8 mouse cellular contexts compared by ENCODE assay signal in genomic region chr19:32759357-32760024, GRCm38 (mm10). TPM values are rescaled to one million over a fixed set of nuclear protein-coding genes. Genes with fewer than 3 reads are reported as not detected.
DNase-seq lines count a peak whose midpoint lies in the region; ATAC-seq lines count a peak whose summit lies in the region.

No protein-coding gene starts in this region.

- H3K27me3 ChIP-seq in lung, embryonic 15.5 days, result 0 out of 2 replicates have a peak, but pooled peaks cover 2% of the 10 kb centered on the region
- H3K27me3 ChIP-seq in embryonic facial prominence, embryonic 15.5 days, result peaks cover 4% of the 10 kb centered on the region; the same call in 1 of the 2 replicates
- peaks cover 7% of the 10 kb centered on the region for H3K27me3 ChIP-seq in limb, embryonic 10.5 days (ENCODE audit: low read depth, poor library complexity, severe bottlenecking)
- H3K27me3 ChIP-seq in neural tube, embryonic 15.5 days (replicated peaks), result no peaks in the 10 kb centered on the region

- 3% methylated on average over 8 of the region's 8 CpGs for WGBS in lung, embryonic 15.5 days
- WGBS in embryonic facial prominence, embryonic 15.5 days, result 4% methylated on average over 8 of the region's 8 CpGs
- 3% methylated on average over 8 of the region's 8 CpGs for WGBS in limb, embryonic 10.5 days
- under 1% methylated on average over 8 of the region's 8 CpGs for WGBS in neural tube, embryonic 15.5 days

- peak overlapping the region; percentile 64 for H3K4me2 ChIP-seq in lung, embryonic 15.5 days
- peak overlapping the region; percentile 91 for H3K4me2 ChIP-seq in embryonic facial prominence, embryonic 15.5 days (replicated peaks)
- H3K4me2 ChIP-seq in neural tube, embryonic 15.5 days, result peak overlapping the region; percentile 91

- H3K4me1 ChIP-seq in lung, embryonic 15.5 days, result peaks cover 23% of the 10 kb centered on the region
- peaks cover 19% of the 10 kb centered on the region; the same call in 1 of the 2 replicates for H3K4me1 ChIP-seq in embryonic facial prominence, embryonic 15.5 days
- peaks cover 20% of the 10 kb centered on the region for H3K4me1 ChIP-seq in limb, embryonic 10.5 days
- H3K4me1 ChIP-seq in neural tube, embryonic 15.5 days, result peaks cover 39% of the 10 kb centered on the region

- H3K9me3 ChIP-seq in lung, embryonic 15.5 days, result no peaks in the 10 kb centered on the region
- no peaks in the 10 kb centered on the region for H3K9me3 ChIP-seq in embryonic facial prominence, embryonic 15.5 days (replicated peaks)
- no peaks in the 10 kb centered on the region for H3K9me3 ChIP-seq in limb, embryonic 10.5 days (replicated peaks)
- no peaks in the 10 kb centered on the region for H3K9me3 ChIP-seq in neural tube, embryonic 15.5 days (replicated peaks)

- no peak overlapping the region for H3K27ac ChIP-seq in lung, embryonic 15.5 days
- no peak overlapping the region for H3K27ac ChIP-seq in embryonic facial prominence, embryonic 15.5 days (replicated peaks)
- H3K27ac ChIP-seq in limb, embryonic 10.5 days, result no peak overlapping the region
- no peak overlapping the region for H3K27ac ChIP-seq in neural tube, embryonic 15.5 days (replicated peaks)

- H3K4me3 ChIP-seq in lung, embryonic 15.5 days, result peak overlapping the region; percentile 90
- H3K4me3 ChIP-seq in embryonic facial prominence, embryonic 15.5 days (replicated peaks), result peak overlapping the region; percentile 98
- H3K4me3 ChIP-seq in limb, embryonic 10.5 days, result peak overlapping the region; percentile 86
- H3K4me3 ChIP-seq in neural tube, embryonic 15.5 days (replicated peaks), result peak overlapping the region; percentile 97

- DNase-seq in lung, postnatal 14 days, result no peak
- no peak for DNase-seq in limb, embryonic 10.5 days (ENCODE audit: low spot score)
- DNase-seq in cerebellum, adult 9-11 months, result no peak
- DNase-seq in adrenal gland, adult 18-20 months (ENCODE audit: low spot score in 2 of 2), result no peak
- no peak for DNase-seq in layer of hippocampus, adult 8-10 months (ENCODE audit: low spot score in 2 of 2)

- H3K36me3 ChIP-seq in lung, embryonic 15.5 days, result no peaks in the 10 kb centered on the region
- no peaks in the 10 kb centered on the region for H3K36me3 ChIP-seq in embryonic facial prominence, embryonic 15.5 days
- H3K36me3 ChIP-seq in limb, embryonic 10.5 days, result peaks cover 16% of the 10 kb centered on the region
- H3K36me3 ChIP-seq in neural tube, embryonic 15.5 days, result no peaks in the 10 kb centered on the region

- H3K9ac ChIP-seq in lung, embryonic 15.5 days, result peak overlapping the region; percentile 99
- H3K9ac ChIP-seq in embryonic facial prominence, embryonic 15.5 days, result 0 out of 2 replicates have a peak overlapping the region, but pooled peaks have one; percentile 1
- peak overlapping the region; percentile 99 for H3K9ac ChIP-seq in neural tube, embryonic 15.5 days (replicated peaks)

- no peak for ATAC-seq in lung, embryonic 15.5 days (ENCODE audit: borderline replicate concordance, extremely low read depth, low FRiP score, low TSS enrichment)
- no peak for ATAC-seq in embryonic facial prominence, embryonic 15.5 days (ENCODE audit: insufficient number of reproducible peaks, low FRiP score, low TSS enrichment, low read depth)
- ATAC-seq in neural tube, embryonic 15.5 days (ENCODE audit: low FRiP score), result no peak

RNA-seq across cellular contexts. Expression of gene Pten, which starts 2.2 kb away (rescaled TPM):
- polyA plus RNA-seq in lung, embryonic 15.5 days (2015; fragmentation: Nextera tagmentation; extraction: Ambion mirVana), result 8.3 and 10.2 TPM in 2 replicates
- polyA plus RNA-seq in embryonic facial prominence, embryonic 15.5 days (2015; fragmentation: Nextera tagmentation; extraction: Ambion mirVana), result 10.1 and 12.6 TPM in 2 replicates
- polyA plus RNA-seq in limb, embryonic 10.5 days (2016; fragmentation: Nextera tagmentation; extraction: Ambion mirVana), result 5.0 and 5.8 TPM in 2 replicates
- 12.2 and 12.9 TPM in 2 replicates for polyA plus RNA-seq in neural tube, embryonic 15.5 days (2015; fragmentation: Nextera tagmentation; extraction: Ambion mirVana)
- 10 to 100 TPM; 69.0 to 74.2 TPM for total RNA-seq in adrenal gland, adult 18-20 months (2021)
- 100 to 1,000 TPM; 105 to 119 (median 113) TPM for total RNA-seq in layer of hippocampus, adult 8-10 months (2022)

RNA-seq across cellular contexts. Expression of gene Atad1, which starts 19.9 kb away (rescaled TPM):
- polyA plus RNA-seq in lung, embryonic 15.5 days (2015; fragmentation: Nextera tagmentation; extraction: Ambion mirVana), result 65.6 and 66.1 TPM in 2 replicates
- 54.9 and 56.4 TPM in 2 replicates for polyA plus RNA-seq in embryonic facial prominence, embryonic 15.5 days (2015; fragmentation: Nextera tagmentation; extraction: Ambion mirVana)
- 62.5 and 71.7 TPM in 2 replicates for polyA plus RNA-seq in limb, embryonic 10.5 days (2016; fragmentation: Nextera tagmentation; extraction: Ambion mirVana)
- 105 and 109 TPM in 2 replicates for polyA plus RNA-seq in neural tube, embryonic 15.5 days (2015; fragmentation: Nextera tagmentation; extraction: Ambion mirVana)
- 10 to 100 TPM; 62.1 to 71.9 TPM for total RNA-seq in adrenal gland, adult 18-20 months (2021)
- total RNA-seq in layer of hippocampus, adult 8-10 months (2022), result 100 to 1,000 TPM in 1 of 4 experiments, 10 to 100 TPM in 3; 89.9 to 100 (median 92.7) TPM

Comparison
In these comparisons a context has a peak if more than half of its experiments do, and no peak if none do; other contexts are left out.
1. H3K9ac ChIP-seq: peak in every context shown above with its lines; median percentile 99 in lung, embryonic 15.5 days; 99 in neural tube, embryonic 15.5 days; 1 in embryonic facial prominence, embryonic 15.5 days.